Mouse (Mus musculus) right cerebral cortex, postnatal 25 days (tissue): Measurements from ENCODE around the gene Myo1b.

ENCODE experiments used
- DNase-seq: peaks from one replicate; pipeline ENCODE4 v3.0.0; 2022

Gene Myo1b

DNA sequence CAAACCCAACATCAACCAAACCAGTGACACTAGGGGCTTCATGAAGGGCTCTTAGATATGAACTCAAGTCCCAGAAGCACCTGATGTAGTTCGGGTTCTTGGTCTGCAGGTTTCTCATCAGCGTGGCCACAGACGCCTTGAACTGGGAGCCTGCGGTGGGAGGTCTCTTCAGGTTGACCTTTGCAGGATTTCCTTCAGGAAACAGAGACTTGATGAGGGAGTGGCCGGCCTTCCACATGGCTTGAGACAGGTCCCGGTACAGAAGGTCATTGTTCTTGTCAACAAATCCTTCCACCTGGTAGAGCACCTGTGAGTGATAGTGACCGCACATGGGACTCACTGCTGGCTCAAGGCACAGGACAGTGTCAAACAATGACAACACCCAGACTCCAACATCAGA lies 137.6 kb downstream of the Myo1b start:
- DNase-seq = no peak

DNA sequence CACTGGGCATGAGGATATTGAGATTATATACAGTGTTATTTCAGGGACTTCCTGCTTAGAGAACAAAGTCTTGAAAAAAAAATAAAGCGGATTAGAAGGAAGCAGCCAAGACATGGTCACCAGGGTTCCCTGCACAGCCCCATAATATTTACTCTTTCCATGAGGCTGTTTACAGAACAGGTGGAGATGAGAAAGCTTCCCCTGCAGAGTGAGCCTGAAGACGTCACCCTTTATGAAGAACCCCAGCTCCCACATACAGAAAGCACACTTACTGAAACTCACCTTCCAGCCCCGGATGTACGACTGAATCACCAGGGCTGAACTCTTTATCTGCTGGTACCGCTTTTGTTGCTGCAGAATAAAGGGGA lies 145.4 kb downstream of the Myo1b start:
- no peak for DNase-seq

DNA sequence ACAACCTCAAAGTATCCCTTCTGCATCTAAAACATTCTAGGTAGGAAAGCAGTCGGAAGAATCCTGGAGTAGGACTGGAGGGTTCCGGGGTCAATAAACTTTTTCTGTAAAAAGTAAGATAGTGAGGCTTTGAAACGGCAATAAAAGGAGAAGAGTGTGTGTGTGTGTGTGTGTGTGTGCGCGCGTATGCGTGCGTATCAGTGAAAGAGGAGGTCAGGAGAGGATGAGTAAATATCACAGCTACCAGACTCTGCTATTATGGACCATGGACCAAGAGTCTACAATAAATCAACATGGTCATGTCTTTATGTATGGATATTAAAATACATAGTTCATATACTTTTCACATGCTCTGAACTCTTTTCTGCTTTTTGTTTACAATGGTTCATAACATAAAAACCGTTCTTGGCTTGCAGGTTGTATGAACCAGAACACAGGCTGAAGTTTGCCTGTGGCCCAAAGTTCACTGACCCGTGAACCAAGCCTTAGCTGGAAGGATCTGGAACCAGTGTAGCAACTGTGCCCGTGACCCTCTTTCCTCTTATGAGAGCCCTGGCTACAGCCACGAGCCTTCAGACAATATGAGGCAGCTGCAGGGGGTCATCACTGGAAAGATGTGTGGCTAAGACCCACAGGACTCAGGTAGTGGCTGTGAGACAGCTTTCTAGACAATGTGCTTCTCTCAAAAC lies 145.9 kb downstream of the Myo1b start:
- no peak for DNase-seq

DNA sequence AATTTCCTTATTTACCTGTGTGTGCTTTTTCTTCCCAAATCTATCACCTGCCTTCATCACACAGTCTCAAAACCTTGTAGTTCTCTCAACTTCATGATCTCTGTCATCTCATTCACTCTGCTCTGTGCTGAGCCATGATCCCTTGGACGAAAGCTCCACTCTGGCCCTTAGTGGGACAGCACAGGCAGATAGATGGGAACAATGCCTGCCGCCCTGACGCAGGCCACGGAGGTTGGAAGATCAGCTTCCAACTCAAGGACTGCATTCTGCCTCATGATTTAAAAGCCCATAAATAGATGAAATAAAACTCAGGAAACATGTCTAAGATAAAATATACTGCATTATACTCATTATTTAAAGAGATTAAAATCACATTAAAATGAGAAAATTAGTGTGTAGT lies 149.6 kb downstream of the Myo1b start:
- DNase-seq = no peak

DNA sequence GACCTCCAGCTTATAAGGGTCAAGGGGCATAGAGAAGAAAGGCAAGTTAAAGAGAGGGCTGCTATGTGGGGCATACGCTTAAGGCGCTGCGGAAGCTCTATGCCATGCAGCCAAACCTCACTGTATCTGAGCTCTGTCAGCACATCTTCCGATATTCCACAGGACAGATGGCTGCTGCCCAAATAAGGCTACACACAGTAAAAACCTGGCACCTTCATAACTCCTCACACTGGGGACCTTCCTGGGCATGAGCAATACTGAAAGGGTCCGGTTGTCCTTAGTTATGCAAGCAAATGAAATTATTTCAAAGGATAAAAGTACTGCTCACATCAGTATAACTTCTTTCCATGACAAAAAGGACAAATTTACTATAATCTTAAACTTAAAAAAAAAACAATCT lies 150.7 kb downstream of the Myo1b start:
- DNase-seq = no peak

DNA sequence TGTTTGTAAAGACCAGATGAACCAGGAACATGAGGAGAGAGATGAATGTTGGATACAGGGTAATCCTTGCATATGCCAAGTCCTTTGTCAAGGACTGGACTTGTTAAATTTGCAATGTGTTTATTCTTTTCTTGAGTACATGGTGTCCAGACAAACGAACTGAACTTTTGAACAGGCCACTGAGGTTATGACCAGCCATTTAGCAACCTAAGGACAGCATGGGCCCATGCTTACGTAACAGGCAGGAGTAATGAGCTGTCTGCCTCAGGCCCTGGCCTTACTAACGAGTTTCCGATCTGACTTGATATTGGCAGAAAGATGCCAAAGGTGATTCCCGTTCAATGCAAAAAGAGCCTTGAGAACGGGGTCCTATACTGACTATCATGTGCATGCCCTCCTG lies 156.2 kb downstream of the Myo1b start:
- DNase-seq = no peak

DNA sequence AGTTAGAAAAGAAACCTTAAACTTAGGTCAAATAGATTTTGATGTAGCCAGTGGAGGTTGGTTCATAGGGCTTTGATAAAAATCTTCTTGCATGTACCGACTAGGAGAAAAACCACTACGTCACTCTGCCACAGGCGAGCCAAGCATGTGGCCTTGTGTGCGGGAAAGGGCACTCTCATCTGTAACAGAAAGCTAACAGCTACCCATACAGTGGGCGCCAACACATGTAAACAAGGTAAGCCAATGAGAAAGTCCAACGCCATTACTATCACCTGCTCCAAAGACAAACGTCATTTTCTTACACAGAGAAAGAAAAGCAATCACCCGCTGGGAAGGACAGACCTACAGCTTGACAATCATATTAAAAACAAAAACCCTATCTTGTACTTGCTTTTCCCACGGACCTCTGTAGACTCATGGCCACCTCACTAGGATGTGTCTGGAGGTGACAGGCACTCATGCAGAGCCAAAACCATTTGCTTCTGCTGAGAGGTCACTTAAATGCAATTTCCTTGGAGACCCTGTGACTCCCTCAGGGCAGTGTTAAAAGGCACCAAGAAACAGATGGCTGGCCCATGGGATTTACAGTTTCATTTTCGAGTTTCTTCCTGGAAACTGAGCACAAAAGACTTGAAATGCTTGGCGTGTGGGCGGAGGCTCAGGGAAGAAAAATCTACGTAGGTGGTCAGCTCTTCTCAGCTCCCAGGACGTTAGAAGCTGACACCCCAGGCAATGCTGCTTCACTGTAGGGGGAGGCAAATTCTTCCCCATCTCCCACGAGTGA lies 157.4 kb downstream of the Myo1b start:
- peak; percentile 28 for DNase-seq

DNA sequence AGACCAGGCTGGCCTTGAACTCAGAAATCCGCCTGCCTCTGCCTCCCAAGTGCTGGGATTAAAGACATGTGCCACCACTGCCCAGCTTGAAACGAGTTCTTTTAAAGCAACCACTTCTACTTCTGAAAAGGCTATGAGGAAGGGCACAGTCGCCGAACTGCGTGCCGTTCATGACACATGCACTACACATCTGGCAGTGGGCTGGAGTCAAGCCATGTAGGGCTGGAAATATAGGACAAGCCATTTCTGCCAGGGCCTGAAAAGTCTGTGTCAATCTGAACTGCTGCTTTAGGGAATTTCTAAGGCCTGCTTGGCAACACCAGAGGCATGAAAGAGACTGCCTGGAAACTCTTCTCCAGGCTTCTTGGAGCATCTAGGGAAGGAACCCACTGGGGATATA lies 162.2 kb downstream of the Myo1b start:
- no peak for DNase-seq

DNA sequence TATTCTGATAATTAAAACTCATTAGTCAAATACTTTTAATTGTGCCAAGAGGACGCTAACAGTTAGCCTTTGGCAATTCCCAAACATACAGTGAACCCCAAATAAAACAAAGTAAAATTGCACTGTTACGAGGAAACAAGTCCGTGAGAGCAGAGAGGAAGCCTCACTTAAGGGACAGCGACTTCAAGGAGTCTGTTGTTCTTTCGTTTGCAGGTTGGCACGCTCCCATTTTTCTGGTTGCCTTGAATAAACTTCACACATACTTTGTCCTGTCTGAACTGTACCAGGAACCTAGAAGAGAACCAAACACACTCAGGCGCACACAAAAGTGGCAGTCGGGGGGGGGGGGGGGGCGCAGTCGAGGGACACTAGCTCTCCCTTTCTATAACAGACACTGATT lies 164.9 kb downstream of the Myo1b start:
- DNase-seq = no peak

DNA sequence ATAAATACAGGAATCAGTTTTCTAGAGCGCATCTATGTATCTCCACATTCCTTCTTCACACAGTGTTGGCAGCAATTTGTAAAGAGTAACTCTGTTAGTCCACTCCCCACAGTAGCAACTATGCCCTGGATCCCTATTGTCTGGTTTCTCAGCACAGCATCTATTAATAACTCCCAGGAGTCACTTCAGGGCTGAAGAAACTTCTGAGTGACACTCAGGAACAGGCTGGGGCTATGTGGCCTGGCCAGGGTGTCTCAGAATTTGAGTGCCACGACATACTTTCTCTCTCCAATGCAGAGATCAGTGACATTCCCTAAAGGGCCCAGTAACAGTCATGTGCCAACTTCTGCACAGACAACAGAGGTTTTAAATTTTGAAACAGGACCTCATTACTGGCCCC lies 167.6 kb downstream of the Myo1b start:
- DNase-seq = no peak

DNA sequence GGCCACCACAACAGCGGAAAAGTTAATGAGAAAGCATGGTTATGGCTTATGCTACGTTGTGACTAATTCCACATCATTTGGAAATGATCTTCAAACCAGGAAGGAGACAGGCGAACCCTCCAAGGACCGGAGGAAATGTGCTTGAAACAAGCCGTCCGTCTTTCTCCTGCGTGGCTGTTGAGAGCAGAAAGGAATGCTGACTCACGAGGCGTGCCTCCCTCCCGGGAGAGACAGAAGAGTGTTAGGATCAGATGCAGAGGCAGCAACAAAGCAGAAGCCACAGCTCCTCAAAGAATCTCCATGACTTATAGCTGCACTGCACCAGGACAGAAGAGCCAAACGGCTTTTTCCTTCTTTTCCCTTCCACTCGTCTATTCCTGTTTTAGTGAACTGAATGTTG lies 168.4 kb downstream of the Myo1b start:
- DNase-seq = peak; percentile 17

DNA sequence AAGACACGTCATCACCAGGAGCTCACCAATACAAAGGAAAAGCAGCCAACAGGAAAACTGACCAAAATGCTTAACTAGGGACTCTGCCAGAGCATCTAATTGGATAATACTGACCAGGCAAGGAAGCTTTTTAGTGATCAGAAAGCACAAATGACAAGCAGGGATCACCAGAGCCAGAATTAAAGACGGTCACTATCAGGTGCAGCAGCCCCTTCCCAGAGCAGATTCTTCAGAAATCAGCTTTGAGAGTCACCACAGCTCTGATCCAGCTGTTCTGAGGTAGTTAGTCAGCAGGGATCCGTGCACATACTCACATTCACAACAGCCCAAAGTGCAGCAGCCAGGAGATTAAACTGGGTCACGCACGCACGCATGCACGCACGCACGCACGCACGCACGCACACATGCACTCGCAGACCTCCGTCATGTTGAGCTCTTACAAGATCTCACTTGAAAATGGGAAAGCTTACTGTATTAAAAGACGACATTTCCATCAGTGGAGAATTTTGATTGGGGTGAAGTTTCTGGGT lies 169.1 kb downstream of the Myo1b start:
- no peak for DNase-seq

DNA sequence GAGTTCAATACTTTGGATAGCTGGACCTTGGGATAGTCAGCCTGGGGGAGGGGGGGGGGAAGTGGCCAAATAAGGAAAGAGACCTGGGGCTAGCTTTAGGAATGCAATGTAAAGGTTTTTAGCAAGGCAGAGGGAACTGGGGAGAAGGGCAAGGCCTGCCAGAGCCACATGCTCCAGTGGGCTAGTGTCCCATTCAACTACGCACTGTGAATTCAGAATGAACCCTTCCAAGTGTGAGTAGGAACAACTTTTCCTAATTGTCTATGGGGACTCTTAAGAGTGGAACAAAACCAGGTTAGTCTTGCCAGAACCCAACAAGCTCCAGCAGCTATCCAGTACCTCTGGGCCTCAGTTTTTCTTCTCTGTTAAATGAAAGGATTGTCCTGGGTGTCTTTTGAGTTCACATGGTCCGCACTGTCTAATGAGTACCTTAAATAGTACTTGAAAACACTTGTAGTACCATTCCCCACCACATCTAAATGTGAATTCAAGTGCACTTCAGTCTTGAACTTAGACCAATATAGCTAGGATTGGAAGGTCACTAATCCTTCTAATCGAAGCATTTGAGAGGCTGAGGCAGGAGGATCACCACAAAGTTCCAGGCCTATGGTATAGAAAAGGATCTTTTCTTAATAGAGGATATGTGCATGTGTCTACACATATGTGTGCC lies 172.0 kb downstream of the Myo1b start:
- no peak for DNase-seq

DNA sequence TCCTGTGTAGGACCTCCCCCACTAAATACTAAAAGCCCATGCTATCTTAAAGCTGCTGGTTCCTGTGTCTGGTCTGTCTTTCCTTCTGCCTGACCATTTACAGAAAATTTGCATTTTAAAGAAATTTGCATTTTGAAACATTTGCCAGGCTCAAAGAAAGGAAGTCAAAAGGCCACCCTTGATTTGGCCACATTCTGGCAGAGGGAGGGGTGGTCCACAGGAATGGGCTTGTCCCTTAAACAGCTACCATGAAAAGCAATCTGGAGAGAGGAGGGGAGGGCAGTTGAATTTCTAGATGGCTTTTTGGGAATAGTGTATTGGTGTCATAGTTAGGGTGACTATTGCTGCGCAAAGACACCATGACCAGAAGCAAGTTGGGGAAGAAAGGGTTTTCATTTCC lies 173.3 kb downstream of the Myo1b start:
- DNase-seq = no peak

DNA sequence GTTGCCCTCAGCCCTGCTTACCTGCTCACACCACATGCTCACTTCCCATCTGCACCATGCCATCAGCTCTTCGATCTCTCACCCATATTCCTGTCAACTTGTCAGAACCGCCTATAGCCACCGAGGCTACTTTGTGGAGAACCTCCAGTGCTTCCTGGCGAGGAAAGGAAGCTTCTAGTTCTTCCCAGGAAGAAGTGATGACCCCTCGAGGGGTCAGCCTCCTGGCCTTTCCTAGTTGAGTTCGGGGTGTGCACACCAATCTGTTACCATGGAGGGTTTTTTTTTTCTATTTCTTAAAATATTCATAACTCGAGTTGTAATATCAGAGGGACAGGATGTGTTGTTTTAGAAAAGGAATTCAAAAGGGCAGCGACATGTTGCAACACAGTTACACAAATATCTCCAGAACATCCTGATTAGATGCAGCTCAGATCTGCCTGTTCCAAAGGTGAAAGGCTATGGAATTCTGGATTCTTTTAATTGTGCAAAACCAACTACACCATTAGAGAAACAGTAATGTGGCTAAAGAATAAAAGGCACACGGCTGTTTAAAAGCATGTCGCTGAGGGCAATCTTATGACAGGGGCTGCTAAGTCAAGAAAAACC lies 175.1 kb downstream of the Myo1b start:
- DNase-seq = no peak

DNA sequence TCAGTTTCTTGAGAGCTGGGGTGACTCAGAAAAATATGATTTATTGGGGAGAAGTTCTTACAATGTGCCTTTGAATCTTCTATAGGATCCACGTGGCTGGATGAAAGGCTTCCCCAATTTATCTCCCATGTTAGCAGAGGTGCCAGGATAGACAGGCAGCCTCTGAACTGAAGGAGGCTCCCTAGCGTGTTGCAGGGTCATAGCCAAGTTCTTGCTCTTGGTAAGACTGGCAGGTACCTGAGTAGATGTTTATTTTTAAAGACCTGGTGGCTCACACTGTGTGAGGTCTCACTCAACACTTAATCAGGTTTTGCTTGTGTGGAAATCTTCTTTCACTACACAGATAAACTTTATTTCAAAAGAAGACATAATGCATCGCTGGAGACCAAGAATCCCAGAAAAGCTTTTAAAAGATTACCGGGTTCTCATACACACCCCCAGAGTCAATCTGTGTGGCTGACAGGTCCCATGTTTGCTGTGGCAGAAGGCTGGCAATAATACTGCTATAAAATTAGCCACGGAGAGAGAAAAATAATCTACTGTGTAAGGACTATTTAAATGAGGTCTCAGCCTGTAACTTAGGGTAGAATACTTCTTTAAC lies 176.5 kb downstream of the Myo1b start:
- no peak for DNase-seq

DNA sequence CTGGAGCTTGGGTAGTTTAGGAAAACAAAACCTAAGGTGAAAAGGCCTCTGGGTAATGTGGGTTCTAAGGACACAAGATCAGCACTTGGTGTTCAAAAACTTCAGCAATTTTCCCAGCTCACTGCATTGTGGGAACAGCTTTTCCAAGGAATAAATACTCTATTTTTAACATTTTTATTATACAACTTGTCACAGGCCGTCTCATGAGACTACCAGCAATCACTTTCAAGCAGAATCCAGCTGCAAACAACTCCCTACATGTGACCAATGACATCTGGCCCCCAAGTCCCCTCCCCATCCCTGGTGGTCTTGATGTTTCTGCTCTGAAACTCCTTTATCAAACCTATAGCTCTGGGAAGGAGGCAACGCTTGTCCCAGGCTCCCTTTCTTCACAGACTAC lies 179.0 kb downstream of the Myo1b start:
- no peak for DNase-seq

DNA sequence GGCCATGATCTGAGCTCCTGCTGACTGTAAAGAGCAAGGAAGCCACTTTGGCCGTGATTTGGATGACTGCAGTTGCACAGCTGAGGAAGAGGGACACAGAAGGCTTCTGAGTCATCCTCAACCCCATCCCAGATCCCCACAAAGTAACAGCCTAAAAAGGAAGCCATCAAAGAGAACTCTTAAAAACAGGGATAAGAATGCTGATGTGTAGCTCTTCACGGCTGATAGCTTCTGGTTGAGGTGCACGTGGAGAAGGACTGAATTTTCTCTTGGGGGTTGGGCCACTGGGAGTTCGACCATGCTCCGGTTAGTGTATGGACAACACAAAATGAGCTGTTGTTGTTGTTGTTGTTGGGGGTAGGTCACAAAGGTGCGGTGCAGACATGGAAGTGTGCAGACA lies 181.2 kb downstream of the Myo1b start:
- no peak for DNase-seq

DNA sequence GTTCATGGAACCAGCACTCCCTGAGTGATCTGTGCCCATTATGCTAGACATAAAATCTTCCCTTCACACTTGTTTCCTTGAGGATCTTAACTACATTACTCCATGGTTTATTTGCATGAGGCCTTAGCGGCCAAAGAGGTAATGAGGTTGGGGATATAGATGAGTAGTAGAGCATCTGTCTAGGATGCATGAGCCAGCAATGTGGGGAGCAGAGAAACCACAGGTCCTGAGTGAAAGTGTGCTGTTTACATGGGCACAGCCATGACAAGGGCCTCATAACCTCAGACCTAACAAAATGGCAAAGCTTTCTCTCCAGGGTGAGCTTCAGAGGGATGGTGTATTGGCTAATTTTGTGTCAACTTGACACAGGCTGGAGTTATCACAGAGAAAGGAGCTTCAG lies 186.5 kb downstream of the Myo1b start:
- DNase-seq = no peak

DNA sequence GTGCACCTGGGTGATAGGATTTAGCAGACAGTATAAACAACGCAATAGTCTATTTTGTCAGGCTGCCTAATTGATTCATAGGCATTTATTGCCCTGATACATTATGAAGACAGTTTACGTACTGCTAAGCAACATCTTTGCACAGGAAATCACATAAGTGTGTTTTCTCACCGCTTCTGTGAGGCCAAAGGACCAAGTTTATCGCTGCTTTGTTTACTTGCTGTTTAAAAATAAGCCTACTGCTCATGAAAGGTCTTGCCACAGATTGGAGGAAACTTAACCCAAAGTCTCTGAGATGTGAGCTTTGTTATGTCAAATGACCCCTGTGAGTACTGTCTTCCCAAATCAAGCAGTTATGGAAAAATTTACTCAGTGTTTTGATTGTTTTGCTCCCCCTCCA lies 187.1 kb downstream of the Myo1b start:
- no peak for DNase-seq

DNA sequence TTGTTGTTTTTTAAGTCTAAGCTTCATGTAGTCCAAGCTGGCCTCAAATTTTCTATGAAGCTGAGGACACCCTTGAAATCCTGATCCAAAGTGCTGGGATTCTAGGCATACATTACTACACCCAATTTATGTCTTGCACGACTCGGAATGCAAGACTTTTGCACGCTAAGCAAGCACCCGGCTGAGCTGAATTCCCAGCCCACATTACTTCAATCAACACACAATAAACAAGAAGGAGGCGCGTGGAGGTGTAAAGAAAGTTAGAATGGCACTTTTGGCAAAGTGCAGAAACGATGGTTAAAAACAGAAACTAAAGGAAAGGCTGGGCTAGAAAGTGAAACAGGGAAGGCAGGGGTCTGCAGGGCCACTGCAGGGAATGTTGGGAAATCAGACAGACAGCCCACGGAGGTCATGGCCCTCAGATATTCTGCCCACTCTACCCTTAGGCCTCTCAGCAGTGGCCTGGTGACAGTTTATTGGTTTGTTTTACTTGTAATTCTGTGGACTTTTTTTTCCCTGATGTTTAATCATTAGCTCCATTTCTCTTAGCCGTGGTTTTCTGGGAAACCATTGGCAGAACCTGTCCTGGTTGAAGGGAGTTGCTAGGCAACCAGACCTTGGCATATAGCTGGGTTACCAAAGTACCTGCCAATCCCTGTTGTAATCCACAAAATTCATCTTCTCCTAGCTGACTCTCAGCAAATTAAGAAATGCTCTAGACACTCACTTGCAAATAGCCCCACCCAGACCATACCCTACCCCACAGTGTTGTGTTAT lies 195.8 kb downstream of the Myo1b start:
- no peak for DNase-seq

DNA sequence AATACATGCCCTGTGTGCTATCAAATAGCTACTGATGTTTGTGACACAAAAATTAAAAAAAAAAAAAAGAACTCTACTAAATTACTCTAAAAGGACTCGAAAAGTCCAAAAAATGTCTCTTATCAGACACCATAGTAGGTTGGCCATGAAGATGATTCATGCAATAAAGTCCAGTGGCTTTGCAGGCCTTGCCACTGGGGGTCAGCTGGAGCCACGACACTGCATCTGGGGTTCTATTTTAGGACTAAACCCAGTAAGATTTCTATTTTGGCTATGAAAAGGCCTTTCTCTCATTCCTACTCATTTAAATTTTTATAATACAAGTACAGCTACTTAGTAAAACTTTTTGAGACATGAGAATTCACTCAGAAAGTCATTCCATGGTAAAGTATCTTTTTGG lies 205.0 kb downstream of the Myo1b start:
- DNase-seq = no peak
